Mouse (Mus musculus): Measurements from ENCODE around the gene Sncb.

Sncb gene

DNA sequence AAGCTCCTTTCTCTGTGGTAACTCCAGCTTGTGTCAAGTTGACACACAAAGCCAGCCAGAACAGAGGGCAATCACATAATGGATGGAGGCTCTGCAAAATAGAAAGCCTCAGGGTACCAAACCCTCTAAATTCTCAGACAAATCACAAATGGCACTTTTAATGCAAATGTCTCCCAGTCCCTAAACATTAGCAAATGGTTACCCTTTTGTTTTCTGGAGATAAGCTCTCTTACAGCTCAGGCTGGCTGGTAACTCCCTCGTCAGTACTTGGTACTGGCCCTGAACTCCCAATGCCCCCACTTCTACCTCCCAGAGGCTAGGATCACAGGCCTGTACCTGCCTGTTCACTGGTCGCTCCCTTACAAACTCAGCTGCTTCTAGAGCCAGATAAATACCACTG lies 16.8 kb upstream of the Sncb start:
- DNase-seq (ENCODE audit: low read depth, low spot score) = no peak

DNA sequence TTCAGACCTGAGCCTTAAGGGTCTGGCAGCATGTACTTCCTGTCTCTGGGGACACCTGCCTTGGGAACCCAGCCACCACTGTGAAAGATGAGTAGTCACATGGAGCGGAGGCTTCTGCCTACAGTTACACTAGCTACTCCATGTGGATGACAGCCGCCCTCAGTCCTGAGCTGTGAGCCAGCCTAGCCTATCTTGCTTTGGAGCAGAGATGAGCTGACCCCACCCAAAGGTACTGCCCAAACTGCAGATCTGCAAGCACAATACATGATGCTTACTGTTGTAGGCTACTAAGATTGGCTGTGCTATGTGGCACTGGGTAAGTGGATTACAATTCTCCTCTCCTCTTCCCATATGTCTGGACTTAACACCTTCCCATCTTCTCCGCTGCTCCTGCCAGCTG lies 14.7 kb upstream of the Sncb start:
- no peak for DNase-seq (ENCODE audit: low read depth, low spot score)

DNA sequence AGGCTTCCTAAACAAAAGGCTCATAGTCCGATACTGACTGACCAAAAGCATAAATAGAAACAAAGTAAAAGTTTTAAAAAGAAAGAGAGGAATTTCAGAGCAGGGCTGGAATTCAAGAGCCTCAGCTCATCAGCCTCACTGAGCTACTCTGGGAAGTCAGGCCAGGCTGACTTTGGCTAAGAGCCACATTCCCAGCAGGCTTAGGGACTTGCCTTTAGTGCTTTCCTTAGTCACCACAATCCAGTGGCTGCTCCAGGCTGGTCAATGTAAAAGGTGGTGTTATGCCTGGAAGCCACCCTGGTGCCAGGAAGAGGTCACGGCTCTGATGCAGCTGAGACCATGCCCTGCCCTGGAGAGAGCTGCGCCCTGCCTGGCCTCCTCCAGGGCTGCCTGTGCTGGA lies 14.2 kb upstream of the Sncb start:
- peak; percentile 32 for DNase-seq (ENCODE audit: low read depth, low spot score)

DNA sequence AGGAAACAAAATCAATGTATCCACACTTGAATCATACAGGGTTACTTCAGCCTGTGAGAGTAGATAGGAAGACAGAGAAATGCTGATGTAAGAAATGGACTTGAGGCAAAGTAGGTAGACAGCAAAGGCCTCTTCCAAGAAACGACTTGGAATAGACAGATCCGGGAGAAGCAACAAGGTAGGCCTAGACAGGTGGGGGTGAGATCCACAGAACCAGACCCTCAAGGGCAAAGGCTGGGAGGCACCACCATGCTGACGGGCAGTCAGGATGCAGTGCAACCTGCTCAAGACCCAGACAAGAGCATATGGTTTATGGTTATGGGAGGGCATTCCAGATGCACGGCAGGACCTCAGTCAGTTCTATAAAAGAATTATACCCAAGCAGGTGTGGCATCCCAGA lies 617 bp upstream of the Sncb start:
- DNase-seq (ENCODE audit: low read depth, low spot score) = no peak

DNA sequence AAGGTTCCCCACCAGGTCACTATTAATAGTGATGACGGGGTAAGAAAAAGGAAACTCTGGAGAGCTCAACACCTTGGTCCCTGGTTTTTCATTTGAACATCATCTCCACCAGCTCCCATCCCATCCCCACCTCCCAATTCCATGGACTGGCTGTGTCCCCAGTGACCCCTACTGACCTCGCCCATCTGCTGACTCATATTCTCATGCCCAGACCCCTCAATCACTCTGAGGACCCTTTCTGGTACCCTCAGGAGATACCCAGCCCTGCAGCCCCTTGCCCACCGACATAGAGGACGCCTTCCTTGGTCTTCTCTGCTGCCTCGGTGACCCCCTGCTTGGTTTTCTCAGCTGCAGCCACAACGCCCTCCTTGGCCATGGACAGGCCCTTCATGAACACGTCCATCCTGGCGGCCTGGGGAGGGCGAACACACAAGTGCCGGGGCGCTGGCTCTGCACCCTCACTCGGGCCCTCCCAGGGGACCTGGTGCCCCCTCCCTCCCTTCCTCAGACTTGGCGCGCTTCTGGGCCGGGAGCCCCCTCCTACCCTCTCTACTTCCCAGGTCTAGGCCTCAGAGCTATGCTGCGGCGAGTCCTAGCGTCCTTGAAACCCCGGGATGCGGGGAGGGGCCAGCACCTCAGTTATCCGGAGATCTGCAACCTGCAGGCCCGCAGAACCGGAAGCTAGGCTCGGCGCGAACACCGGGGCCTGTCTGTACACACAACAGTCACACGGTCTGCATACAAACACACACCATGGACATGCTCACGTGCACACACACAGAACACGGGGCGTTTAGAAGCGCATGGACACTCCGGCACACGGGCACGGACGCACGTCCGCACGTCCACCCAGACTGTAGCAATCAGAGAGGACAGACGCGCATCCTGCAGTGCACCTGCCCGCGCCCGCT lies 859 bp downstream of the Sncb start:
- DNase-seq (ENCODE audit: low read depth, low spot score) = no peak

DNA sequence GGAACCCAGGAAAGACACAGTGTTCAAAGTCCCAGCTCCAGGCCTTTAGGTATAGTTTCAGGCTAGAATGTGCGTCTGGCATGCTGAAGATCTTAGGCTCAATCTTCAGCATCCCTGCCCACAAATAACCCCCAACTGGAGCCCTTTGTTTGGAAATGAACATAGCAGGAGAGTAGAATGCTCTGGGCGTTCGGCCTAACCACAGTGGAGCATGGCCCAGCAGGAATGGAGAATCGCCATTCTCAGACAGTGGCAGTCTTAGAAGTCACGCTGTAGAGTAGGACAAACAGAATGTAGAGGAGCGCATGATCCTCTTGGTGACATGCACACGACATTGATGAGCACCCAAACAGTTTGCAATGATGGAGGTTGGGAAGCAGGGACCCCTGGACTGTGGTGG lies 5.5 kb downstream of the Sncb start:
- no peak for DNase-seq (ENCODE audit: low read depth, low spot score)

DNA sequence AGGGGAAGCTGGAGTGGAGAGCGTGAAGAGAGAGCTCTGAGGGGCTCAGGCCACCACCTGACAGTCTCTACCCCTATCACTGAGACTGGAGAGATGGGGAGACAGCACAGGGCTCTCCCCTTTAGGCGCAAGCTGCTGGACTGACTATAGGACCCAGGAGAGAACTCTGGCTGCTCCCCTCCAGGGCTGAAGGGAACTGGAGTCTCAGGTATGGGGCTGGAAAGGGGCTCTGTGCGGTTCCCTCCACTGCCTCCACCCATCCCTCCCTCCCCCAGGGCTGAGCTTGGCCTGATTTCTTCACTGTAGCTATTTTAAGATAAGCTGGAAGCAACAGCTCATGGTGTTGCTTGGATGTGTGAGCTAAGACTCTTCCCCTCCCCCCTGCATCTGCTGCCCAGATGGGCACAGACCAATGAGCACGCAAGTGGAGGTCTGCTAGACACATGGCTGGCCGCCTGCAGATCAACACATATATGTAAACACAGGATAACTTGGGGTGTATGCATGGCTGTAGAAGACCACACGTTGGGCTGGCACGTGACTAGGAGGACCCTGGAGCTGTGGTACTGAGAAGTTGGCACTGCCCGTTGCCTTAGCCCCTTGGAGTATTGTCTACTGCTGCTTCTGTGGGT lies 6.1 kb downstream of the Sncb start:
- peak; percentile 40 for DNase-seq (ENCODE audit: low read depth, low spot score)

DNA sequence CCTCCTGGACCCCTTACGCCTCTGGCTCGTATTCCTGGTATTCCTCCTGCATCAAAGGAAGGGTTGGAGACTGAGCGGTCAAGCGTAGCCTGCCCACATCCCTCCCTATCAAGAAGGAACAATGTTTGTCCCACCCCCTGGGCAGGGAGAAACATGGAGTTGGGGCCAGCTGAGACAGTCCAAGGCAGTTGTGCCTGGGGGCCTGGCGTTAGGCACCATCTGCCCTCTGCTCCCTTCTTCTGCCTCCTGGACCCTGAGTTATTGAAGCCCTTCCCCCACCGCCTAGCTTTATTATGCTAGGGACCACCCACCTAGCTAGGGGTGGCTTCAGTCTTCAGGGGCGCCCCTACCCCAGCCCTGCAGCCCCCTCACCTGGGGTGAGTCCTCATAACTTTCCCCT lies 6.9 kb downstream of the Sncb start:
- DNase-seq (ENCODE audit: low read depth, low spot score) = no peak

DNA sequence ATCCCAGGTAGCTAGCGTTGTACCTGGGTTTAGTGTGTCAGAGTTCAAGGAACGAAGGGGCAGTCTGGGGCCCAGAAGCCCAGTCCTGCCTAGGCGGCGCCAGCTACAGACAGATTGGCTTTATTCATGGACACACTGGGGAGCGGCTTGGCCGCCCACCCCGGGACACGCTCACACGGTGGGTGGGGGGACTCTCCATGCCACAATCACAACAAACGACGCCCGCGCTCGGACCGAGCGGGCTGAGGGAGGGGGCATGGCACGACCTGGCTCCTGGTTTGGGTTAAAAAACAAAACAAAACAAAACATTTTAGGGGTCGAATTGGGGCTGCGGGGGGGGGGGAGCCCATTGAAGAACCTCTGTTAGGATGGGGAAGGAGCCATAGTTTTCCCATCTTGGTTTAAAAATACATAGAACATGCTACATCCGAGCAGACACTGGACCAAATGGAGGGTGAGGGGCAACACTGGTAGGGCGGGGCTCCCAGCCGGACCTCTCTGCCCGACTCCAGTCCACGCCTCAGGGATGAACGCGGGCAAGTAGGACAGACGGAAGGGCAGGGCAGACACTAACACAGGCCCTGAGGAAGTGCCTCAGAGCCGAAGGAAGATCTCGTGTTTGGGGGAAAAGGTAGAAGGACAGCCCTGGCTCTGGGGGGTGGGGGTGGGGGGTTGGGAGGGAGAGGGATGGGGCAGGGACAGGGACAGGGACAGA lies 7.5 kb downstream of the Sncb start:
- DNase-seq (ENCODE audit: low read depth, low spot score) = no peak

DNA sequence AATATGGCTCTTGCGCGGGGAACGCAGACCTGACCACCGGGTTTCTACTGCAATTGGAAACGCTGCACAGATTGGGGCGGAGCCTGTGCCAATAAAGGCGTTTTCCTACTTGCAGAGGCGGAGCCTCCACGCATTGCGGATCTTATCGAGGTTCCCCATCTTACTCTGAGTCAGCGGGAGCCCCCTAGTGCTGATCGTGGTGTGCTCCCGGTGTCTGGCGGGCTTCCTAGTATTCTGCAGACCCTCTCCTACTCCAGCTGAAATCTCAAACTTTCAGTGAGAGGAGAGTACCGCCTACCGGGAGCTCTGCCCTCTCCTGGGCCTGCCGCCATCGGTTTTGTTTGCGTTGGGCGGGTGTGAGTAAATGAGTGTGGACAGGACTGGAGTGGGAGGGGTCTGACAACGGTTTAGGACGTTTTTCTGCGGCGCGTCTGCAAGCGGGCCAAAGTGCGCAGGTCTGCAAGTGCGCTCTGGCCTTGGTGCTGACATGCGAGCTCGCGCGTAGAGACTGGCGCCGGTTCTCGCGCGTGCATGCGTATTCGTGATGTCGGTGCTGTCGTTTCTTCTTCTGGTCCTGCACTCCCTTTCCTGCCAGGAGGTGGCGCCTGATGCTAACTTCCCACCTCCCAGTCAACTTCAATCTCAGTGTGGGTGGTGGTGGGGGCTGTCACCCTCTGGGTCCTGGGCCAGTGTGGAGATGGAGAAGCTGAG lies 8.2 kb downstream of the Sncb start:
- peak; percentile 56 for DNase-seq (ENCODE audit: low read depth, low spot score)

DNA sequence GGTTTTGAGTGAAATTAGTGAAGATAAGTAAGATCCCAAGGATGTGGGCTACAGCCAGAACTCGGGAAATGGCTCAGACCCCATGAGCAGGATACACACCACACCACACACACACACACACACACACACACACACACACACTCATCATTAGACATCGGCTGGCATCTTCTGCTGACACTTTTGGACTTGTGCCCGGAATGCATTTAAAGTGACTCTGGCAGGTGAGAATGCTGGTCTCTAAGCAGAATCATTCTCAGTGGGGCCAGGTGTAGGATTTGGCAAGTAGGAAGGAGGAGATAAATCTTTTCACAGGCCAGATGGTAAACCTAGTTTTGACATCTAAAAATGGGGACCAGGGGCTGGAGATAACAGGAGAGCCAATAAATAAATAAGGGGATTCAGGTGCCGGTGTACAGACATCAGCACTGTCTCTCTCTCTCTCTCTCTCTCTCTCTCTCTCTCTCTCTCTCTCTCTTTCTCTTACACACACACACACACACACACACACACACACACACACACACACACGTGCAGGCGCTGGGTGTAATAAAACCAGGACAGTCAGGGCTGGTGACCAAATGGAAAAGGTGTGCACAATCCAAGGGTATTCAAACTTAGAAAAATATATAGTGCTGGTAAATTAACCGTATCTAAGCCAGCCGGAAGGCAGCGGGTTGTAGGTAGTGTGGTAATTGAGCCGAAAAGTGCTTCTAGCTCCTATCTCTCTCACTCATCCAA lies 9.1 kb downstream of the Sncb start:
- no peak for DNase-seq (ENCODE audit: low read depth, low spot score)

DNA sequence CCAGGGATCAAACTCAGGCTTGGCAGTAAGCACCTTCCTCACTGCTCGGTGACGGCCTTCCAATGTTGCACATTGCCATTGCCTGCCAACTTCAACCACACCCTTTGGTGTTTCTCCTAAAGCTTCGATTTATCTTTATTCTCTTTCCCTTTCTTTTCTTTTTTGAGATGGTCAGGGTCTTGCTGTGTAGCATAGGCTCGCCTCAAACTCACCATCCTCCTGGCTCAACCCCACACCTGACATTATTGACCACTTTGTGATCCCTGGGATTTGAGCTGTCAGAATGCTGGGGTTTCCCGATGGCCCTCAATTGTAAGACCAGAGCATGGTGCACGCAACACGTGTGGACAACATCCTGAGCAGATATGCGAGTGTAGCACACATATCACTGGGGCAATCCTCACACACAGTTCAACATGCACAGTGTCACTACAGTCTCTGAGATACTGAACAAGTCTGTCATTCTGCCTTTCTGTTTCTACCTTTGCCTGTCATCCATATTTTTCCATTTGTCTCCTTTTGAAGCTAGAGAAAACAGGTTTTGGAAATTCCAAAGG lies 10.2 kb downstream of the Sncb start:
- DNase-seq (ENCODE audit: low read depth, low spot score) = no peak

DNA sequence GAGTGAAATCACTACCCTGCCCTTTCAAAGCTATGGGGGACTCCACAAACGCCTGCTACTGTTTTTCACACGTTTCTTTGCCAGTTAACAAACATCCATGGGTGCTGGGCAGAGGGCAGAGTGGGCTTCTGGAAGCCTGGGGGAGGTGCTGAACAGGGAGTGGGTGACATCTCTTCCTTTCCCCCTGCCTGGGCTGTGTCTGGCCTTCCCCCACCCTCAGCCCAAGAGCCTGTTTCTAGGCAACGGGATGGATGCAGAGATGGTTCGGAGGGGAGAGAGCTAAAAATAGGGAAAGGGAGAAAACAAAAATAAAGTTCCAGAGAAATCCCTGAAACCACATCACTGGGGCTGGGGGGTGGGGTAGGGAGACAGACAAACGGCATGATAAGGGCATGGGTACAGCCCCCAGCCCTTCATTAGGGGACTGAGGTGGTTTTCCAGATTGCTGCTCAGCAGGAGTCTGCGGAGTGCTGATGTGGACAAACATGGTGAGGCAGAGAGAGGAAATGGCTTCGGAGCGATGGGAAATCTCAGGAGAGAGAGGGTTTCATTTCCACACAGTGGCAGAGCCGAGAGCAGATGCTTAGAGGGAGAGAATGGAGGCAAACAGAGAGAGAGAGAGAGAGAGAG lies 11.1 kb downstream of the Sncb start:
- no peak for DNase-seq (ENCODE audit: low read depth, low spot score)

DNA sequence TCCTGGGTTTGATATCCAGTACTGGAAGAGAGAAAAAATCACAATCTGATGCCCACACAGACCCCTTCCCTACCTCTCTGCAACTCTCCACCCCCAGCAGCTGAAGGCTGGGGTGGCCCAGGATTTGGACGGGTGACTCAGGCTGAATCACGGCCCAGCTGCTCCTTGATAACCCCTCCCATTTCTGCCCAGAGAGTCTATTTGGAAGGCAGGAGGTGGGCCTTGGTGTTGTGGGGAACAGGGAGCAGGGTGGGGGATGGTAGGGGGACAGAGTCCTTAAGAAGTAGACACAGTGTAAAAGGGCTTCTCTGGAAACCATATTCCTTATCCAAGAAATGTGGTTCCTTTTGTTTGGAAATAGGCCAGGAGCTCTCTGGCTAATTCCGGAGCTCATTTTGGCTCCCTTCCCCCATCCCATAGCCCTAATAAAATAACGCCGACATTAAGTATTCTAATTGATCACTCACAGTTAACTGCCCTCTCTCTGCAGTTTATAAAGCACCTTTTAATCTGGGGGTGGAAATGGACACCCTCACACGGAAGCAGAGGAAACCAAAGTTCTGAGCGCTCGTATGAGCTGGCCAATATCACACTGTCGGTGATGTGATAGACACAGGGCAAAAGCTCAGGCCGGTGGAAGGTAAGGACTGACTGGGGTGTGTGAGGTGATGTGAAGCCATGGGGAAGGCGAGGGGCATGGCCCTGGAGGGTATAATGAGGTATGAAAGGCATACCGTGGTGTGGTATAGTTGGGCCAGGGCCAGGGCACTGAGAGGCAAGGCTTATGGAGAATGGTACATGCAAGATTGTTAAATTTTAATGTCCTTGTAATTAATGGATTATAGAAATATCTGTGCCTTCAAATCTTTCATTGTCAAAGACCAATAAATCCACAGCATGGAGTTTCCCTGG lies 12.0 kb downstream of the Sncb start:
- no peak for DNase-seq (ENCODE audit: low read depth, low spot score)

DNA sequence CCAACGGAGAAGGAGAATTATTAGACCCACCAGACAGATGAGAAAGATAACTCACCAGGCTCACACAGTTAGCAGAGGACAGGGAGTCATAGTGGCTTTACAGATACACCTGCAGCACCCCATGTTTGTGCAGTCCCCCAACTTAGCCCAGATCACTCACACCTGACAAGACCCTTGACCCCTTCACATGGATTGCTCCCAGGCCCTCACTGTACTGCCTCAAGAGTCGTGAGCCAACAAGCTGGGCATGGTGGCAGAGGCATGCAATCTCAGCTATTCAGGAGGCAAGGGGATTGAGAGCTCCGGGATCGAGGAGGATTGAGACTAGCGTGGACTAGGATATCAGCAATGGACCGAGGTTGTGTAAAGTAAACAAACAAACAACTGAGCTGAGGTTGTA lies 12.7 kb downstream of the Sncb start:
- no peak for DNase-seq (ENCODE audit: low read depth, low spot score)

DNA sequence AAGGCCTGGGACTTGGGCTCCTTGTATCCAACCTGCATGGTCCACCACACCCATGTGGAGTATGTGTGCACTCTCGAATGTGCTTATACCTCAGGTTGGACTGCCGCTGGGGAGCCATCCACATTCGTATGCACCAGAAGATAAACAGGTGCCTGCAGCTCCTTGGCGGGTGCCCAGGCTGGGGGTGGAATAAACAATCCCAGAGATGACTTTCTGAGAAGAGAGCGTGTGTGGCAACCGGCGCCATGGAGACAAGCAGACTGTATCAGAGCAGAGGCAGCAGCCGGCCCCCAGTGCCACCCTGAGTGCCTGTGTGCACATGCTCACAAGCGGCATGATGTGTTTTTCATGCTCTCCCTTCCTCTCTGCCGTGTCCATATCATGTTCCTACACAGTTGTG lies 13.7 kb downstream of the Sncb start:
- no peak for DNase-seq (ENCODE audit: low read depth, low spot score)

DNA sequence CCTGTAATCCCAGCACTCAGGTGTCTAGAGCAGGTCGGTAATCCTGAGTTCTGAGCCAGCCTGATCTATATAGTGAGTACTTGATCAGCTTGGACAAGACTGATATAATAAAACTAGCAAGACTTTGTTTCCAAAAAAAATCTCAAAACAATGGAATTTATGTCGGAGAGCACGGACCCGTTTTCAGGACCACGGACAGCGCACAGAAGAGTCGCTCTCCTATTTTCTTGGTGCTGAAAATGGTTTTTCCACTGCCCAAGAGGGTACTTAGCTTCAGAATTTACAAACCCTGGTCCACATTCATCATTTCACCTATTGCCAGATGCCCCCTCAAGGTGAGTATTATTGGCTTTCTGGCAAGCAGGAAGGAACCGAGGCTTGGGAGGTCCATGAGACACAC lies 15.7 kb downstream of the Sncb start:
- no peak for DNase-seq (ENCODE audit: low read depth, low spot score)

DNA sequence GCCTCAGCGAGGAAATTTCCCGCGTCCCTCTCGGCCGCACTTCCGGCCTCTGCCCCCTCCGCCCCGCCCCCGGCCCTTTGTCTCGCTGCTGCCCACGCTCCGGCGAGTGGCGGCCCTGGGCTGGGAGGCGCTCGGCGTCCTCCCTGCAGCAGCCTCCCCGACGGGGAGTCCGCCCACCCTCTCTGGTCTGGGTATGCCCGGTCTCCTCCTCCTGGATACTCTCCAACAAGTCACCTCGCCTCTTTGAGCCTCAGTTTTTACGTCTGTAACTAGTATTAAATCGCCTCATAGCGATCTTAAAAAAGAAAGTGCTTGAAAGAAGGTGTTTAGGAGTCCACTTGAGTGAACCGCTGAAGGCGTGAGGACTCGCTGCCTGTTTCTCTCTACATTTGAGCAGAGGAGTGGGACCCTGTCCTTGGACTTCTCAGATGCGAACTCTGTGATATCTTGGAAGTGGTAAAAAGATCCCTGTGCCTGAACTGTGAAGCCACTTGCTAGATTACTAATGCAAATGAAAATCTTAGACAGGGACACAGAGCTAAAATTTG lies 16.5 kb downstream of the Sncb start, which contains the start of gene Gprin1:
Gene Gprin1, minus strand, starts transcription at position 11 of the 548 bp plus-strand sequence.
- no peak for DNase-seq (ENCODE audit: low read depth, low spot score)
